Mouse (Mus musculus) intestine, embryonic 16.5 days (tissue): ENCODE results near the gene Npnt. TPM values are rescaled to one million over a fixed set of nuclear protein-coding genes. Genes with fewer than 3 reads are reported as not detected.

Experiments used
- ATAC-seq: fragments of 200-750 bp; cut with Nextera tagmentation; 2 replicates; pipeline ENCODE4 v1.8.0; 2017; ENCODE audit warnings: moderate TSS enrichment, moderate library complexity
- H3K27ac ChIP-seq: fragments of 300-500 bp; sonication (generic); 2 replicates; pipeline ENCODE4 v1.5.1; 2014; ENCODE audit warnings: mild to moderate bottlenecking, low read length
- H3K27me3 ChIP-seq: fragments of 300-500 bp; sonication (generic); replicated peaks from 2 replicates; pipeline ENCODE4 v1.6.1; 2014; ENCODE audit warnings: low read length, control low read depth, mixed read lengths; ENCODE audit not compliant: control insufficient read depth, insufficient read depth
- H3K36me3 ChIP-seq: fragments of 300-500 bp; sonication (generic); 2 replicates; pipeline ENCODE4 v1.6.1; 2014; ENCODE audit warnings: low read length, control low read depth; ENCODE audit not compliant: control insufficient read depth, insufficient read depth
- H3K4me1 ChIP-seq: fragments of 300-500 bp; sonication (generic); 2 replicates; pipeline ENCODE4 v1.6.1; 2014; ENCODE audit warnings: low read length, control low read depth, mixed read lengths; ENCODE audit not compliant: control insufficient read depth, insufficient read depth
- H3K4me2 ChIP-seq: fragments of 300-500 bp; sonication (generic); 2 replicates; pipeline ENCODE4 v1.6.1; 2014; ENCODE audit warnings: low read depth, low read length, control low read depth
- H3K4me3 ChIP-seq: fragments of 300-500 bp; sonication (generic); 2 replicates; pipeline ENCODE4 v1.5.1; 2014; ENCODE audit warnings: mild to moderate bottlenecking, low read length
- H3K9ac ChIP-seq: fragments of 300-500 bp; sonication (generic); 2 replicates; pipeline ENCODE4 v1.6.1; 2014; ENCODE audit warnings: low read depth, low read length
- H3K9me3 ChIP-seq: fragments of 300-500 bp; sonication (generic); 2 replicates; pipeline ENCODE4 v1.6.1; 2016; ENCODE audit warnings: low read length, control low read depth; ENCODE audit not compliant: control insufficient read depth
- WGBS: fragments of 180-500 bp; shearing (Covaris S2); extraction: QIAGEN DNeasy Blood & Tissue Kit; methylation state at CpG from one replicate; pipeline ENCODE4 v1.1.7; 2014; 5-methylcytosine and 5-hydroxymethylcytosine counted together
- polyA plus RNA-seq: library from polyadenylated mRNA; unstranded; fragments of >200 nt; fragmentation: Nextera tagmentation; extraction: Ambion mirVana; gene quantifications from 2 replicates; pipeline ENCODE4 v1.2.1, GENCODE M21; 2015

Gene Npnt
- 28.7 and 31.5 TPM in 2 replicates for polyA plus RNA-seq

DNA sequence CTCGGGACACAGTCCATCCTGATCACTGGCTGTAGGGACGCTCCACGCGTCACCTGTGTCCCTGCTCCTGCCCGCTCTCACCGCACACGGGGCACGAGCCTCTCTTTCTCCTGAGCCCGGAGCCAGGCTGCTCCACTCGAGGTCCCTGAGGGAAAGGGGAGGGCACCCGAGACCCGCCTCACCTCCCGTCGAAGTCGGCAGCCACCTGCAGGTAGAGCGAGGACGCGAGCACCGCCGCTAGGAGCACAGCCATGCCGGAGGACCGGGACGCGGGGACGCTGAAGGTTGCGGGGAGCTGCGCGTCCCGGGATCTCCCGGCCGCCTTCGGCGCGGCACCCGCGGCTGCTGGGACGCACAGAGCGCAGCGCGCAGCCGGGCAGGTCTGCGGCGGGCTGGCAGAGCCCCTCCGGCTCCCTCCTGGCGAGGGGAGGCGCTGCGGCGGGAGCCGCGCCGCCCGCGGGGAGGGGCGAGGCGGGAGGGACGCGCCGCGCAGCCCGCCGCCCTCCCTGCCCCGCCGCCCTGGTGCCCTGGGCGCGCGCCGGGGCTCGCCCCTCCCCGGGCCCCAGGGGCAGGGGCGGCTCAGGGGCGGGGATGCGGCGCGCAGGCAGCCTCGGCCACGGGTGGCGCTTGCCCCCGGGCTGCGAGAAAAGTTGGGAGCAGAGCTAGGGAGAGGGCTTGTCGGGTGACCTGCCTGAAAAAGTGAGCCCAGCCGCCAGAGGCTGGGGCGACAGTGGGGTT is at the start of gene Npnt:
TSS of gene Npnt (minus strand) at position 501 of the 738 bp plus-strand sequence.
- H3K9ac ChIP-seq, result peak within 1 kb of the TSS; percentile 73
- no peaks in the 10 kb centered on the region for H3K36me3 ChIP-seq
- H3K4me2 ChIP-seq, result peak within 1 kb of the TSS; percentile 99
- peak; percentile 85 for ATAC-seq
- H3K9me3 ChIP-seq, result no peaks in the 10 kb centered on the region
- H3K27ac ChIP-seq, result no peak within 1 kb of the TSS; the same call in 1 of the 2 replicates
- peak within 1 kb of the TSS; percentile 75 for H3K4me3 ChIP-seq
- H3K4me1 ChIP-seq, result peaks cover 8% of the 10 kb centered on the region
- 0 out of 2 replicates have a peak, but pooled peaks cover 3% of the 10 kb centered on the region for H3K27me3 ChIP-seq
- under 1% methylated on average over 60 of the region's 82 CpGs for WGBS

DNA sequence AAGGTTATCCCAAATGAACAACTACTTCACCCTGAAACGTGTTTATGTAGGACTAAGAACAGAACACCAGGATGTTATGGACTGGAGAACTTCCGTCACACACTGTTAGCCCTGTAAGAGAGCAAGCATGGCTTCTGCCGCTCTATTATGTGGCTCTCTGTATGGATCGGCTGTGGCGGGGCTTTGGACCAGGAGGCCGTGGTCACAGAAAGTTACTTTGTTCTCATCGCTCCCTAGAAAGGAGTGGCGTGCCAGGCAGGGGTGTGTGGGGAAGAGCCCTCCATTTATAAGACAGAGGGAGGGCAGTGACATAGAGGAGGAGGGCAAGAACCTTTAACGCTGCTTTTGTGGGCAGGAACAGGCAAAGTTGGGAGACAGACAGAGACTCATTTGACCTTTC is 46.2 kb upstream of the Npnt start:
- Histone ChIP-seq H3K9ac (no peak overlapping the region), H3K4me3 (no peak overlapping the region), H3K4me1 (no peaks in the 10 kb centered on the region), H3K9me3 (no peaks in the 10 kb centered on the region), H3K27me3 (no peaks in the 10 kb centered on the region), H3K27ac (no peak overlapping the region), H3K4me2 (no peak overlapping the region), H3K36me3 (no peaks in the 10 kb centered on the region)
- 69% methylated on average over 9 of the region's 9 CpGs for WGBS
- ATAC-seq, result no peak

DNA sequence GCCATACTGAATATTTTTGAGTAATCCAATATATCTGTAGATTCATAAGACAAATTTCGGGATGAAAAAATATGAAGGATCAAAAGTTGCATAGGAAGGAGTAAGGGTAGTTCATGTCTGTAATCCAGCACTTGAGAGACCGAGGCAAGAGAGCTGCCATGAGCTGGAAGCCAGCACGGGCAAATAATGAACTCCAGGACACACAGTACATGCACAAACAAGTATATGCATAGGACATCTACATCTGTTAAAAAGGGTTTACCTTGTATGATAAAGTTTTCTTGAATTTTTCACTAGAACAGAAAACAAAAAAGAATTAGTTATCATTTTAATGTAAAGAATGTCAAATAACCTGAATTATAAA is 45.8 kb upstream of the Npnt start:
- ATAC-seq, result no peak
- no peaks in the 10 kb centered on the region for H3K9me3 ChIP-seq

DNA sequence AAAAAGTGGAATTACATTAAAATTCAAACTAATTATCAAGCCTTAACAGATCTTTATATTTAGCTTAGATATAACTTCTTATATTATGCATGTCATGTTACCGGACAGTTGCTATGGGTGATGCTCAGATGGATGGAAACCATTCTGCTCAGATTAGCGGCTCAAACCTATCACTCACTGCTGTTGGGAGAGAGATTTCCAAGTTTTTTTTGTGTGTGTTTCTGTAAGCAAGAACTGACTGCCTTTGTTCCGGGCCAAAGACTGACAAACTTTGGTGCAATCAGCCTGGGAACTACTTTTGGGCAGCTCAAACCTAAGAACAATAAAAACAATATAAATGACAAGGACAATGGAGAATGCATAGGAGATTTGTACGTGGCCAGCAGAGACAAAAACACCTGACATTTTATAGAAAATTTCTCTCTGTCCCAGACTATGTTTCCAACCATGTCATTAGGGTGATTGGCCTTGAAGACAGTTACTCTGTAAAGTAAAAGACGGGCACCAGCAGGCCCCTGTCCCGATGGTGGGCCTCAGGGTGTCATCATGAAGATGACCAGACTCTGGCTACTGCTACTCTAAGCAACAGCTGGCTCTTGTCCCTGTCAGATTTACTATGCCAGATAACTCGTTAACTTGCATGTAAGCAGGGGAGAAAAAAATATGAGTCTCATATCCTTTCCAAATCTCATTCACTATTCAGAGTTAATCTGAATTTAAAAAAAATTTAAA is 45.2 kb upstream of the Npnt start:
- Histone ChIP-seq H3K27me3 (no peaks in the 10 kb centered on the region), H3K36me3 (no peaks in the 10 kb centered on the region), H3K9me3 (no peaks in the 10 kb centered on the region), H3K4me1 (no peaks in the 10 kb centered on the region), H3K4me2 (no peak overlapping the region), H3K27ac (no peak overlapping the region), H3K9ac (no peak overlapping the region), H3K4me3 (no peak overlapping the region)
- 64% methylated on average over 7 of the region's 7 CpGs for WGBS
- 0 out of 2 replicates have a peak, but pooled peaks have one; percentile 42 for ATAC-seq

More for the DNA sequence above, 45.8 kb upstream of the Npnt start:
- H3K27ac ChIP-seq, result no peak overlapping the region
- no peak overlapping the region for H3K4me3 ChIP-seq
- 77% methylated on average over 3 of the region's 3 CpGs for WGBS
- no peaks in the 10 kb centered on the region for H3K27me3 ChIP-seq
- H3K36me3 ChIP-seq, result no peaks in the 10 kb centered on the region
- H3K9ac ChIP-seq, result no peak overlapping the region
- no peak overlapping the region for H3K4me2 ChIP-seq
- no peaks in the 10 kb centered on the region for H3K4me1 ChIP-seq

DNA sequence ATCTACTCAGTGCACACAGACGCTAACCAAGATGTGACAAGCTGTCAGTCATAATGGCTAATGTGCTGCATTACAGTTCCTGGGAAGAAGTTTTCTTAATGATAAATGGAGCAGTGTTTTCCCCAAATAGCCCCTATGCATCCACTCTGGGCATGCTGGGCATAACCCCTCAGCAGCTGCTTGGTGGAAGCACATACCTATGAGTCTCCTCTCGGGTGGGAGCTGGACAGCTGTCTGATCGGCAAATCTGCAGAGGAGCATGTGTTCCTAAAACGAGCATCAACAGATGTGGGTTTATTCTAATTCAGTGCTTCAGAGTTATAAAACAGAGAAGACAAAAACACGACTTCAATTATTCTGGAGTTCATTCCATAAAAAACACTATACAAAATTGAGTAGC is 36.1 kb upstream of the Npnt start:
- ATAC-seq, result no peak

DNA sequence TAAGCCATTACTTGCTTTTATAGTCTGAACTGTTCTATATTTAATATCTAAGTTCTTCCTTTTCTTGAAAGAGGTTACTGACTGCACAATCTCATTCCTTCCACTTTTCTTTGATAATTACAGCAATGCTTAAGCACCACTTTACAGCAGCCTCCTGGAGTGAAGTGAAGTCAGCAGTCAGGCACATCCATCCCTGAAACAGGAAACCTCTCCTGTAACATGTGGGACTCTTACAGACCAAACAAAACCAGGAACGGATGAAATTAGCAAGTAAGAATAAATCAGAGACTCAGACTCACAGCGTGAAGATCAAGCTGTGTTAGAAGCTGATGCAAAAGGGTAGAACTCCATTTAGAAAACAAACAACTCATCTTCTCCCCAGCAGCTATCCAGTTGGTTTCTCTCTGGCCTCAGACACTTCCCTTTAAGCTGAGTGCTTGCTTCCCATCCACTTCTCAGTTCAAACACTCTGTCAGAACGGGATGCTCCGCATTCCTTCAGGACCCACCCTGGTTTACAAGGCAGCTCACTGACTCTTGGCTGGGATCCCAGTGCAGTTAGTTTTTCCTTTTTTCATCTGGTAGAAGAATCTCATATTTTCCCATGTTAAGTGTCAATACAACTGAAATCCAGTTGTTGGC is 33.9 kb upstream of the Npnt start:
- H3K9me3 ChIP-seq, result no peaks in the 10 kb centered on the region
- H3K27me3 ChIP-seq, result no peaks in the 10 kb centered on the region
- peaks cover 8% of the 10 kb centered on the region; the same call in 1 of the 2 replicates for H3K4me1 ChIP-seq
- 18% methylated on average over 4 of the region's 4 CpGs for WGBS
- peak; percentile 93 for ATAC-seq
- no peak overlapping the region for H3K4me3 ChIP-seq
- no peak overlapping the region for H3K9ac ChIP-seq
- no peak overlapping the region for H3K4me2 ChIP-seq
- peak overlapping the region; percentile 43 for H3K27ac ChIP-seq
- no peaks in the 10 kb centered on the region for H3K36me3 ChIP-seq

More for the DNA sequence above, 36.1 kb upstream of the Npnt start:
- WGBS, result 82% methylated on average over 5 of the region's 5 CpGs
- Histone ChIP-seq H3K4me2 (no peak overlapping the region), H3K9me3 (no peaks in the 10 kb centered on the region), H3K27ac (no peak overlapping the region), H3K4me1 (peaks cover 8% of the 10 kb centered on the region; the same call in 1 of the 2 replicates), H3K36me3 (no peaks in the 10 kb centered on the region), H3K9ac (no peak overlapping the region), H3K4me3 (no peak overlapping the region), H3K27me3 (no peaks in the 10 kb centered on the region)

DNA sequence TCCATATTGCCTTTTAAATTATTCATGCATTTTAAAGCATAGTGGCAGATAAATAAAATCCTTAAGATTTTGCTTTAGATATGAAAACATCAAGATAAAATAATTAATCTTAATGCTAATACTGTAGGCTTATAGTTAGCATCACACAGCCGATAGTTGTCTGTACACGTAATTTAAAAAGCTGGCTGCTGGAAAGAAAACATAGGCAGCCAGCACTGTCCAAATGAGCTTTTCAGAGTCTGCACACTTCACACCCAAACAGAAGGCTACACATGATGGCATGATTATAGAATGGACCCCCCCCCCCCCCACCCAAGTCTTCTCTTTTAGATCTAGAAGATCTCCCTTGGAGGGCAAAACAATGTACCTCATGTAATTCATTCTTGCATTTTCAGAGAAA is 31.9 kb upstream of the Npnt start:
- H3K9me3 ChIP-seq, result no peaks in the 10 kb centered on the region

DNA sequence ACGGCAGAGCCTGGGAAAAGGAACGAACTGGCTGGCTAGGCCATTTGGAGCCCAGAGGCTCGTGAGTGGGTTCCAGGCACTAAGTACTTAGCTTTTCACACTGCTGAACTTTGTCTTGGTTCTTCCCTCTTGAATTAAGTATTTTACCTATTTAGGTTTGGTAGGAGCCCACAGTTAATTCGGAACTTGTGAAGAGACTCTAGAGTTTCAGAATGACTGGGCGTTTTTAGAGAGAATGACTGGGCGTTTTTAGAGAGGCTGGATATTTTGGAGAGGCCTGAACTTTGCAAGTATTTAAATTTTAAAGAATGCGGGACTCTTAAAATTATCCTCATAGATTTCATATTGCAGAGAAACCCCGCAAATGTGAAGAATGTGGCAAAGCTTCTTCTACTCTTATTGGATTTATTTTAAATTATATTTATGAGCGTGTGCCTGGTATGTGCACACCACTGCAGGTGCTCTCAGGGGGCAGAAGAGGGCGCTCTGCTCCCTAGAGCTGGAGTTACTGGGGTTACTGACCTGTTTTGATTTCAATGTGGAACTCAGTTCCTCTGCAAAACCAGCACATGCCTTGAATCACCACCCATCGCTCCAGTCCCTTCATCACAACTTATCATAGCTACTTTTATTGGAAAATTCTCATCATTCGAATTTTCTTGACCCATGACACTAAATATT is 29.8 kb upstream of the Npnt start:
- 93% methylated on average over 12 of the region's 12 CpGs for WGBS
- Histone ChIP-seq H3K4me1 (peaks cover 7% of the 10 kb centered on the region; the same call in 1 of the 2 replicates), H3K27me3 (no peaks in the 10 kb centered on the region), H3K9me3 (no peaks in the 10 kb centered on the region), H3K9ac (no peak overlapping the region), H3K4me2 (no peak overlapping the region), H3K4me3 (no peak overlapping the region), H3K27ac (no peak overlapping the region), H3K36me3 (no peaks in the 10 kb centered on the region)
- no peak for ATAC-seq

More for the DNA sequence above, 31.9 kb upstream of the Npnt start:
- peaks cover 8% of the 10 kb centered on the region; the same call in 1 of the 2 replicates for H3K4me1 ChIP-seq
- no peak overlapping the region for H3K4me3 ChIP-seq
- no peaks in the 10 kb centered on the region for H3K27me3 ChIP-seq
- no peak for ATAC-seq
- H3K4me2 ChIP-seq, result no peak overlapping the region
- H3K9ac ChIP-seq, result no peak overlapping the region
- H3K36me3 ChIP-seq, result no peaks in the 10 kb centered on the region
- no peak overlapping the region for H3K27ac ChIP-seq
- WGBS, result 97% methylated on average over 2 of the region's 2 CpGs

DNA sequence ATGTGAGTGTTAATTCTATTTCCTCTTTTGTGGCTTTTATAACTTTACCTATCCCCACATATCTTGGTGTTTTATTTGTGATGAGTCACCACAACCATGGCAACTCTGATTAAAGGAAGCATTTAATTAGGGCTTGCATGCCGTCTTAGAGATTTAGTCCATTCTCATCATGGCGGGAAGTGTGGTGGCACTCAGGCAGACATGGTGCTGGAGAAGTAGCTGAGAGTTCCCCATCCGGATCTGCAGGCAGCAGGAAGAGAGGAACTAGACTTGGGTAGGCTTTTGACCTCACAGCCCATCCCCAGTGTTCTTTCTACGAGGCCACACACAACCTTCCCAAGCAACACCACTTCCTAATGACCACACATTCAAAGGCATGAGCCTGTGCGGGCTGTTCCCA is 16.2 kb upstream of the Npnt start:
- Histone ChIP-seq H3K27ac (no peak overlapping the region), H3K9ac (no peak overlapping the region), H3K9me3 (0 out of 2 replicates have a peak, but pooled peaks cover 3% of the 10 kb centered on the region), H3K4me1 (no peaks in the 10 kb centered on the region), H3K4me2 (no peak overlapping the region), H3K27me3 (no peaks in the 10 kb centered on the region), H3K36me3 (no peaks in the 10 kb centered on the region), H3K4me3 (no peak overlapping the region)
- WGBS, result 70% methylated on average over 5 of the region's 5 CpGs
- ATAC-seq, result no peak
